Mouse (Mus musculus): ENCODE measurements around the gene Ttc8.

Ttc8 gene

DNA sequence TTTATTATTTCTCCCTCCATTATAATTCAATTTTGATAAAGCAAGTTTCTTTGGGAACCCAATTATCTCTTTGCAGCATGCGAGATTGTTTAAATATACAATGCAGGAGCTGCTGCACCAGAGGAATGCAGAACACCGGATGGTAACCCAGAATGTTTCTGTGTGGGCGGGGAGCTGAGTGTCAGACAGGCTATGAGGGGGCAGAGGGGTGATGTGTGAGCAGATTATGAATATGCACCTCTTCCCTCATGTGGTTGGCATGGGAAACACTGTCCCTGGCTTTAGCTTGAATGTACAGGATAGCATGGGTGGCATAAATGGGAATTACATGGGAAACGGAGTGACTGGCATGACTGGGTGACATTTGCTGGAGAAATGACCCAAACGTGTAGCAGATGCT lies 108.3 kb downstream of the Ttc8 start:
- no peak for DNase-seq (ENCODE audit: low spot score)

DNA sequence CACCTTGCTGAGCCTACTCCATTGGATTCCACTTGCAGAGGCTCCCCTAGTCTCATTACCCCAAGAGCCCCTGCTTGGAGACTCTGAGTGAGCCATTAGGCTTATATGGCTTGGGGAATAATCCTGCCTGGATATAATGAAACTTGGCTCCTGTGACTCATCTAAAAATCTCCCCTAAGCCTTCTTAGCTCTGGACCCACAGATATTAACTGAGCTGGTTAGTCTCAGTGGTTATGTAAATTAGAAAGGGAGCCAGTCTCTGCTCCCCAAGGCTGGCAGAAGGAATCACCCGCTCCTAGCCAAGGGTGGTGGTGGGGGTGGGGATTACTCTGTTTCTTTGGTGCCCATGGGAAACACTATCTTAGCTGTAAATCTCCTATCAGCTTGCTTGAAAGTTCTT lies 109.6 kb downstream of the Ttc8 start:
- DNase-seq (ENCODE audit: low spot score): no peak

Data from urinary bladder, postnatal 25 days (tissue).